Mouse (Mus musculus) kidney, adult 2 months (tissue): ENCODE measurements around the gene Eif3i. TPM values are rescaled to one million over a fixed set of nuclear protein-coding genes. Genes with fewer than 3 reads are reported as not detected.

Experiments
- DNase-seq: peaks from one replicate; pipeline ENCODE4 v3.0.0; 2021
- H3K27ac ChIP-seq: fragments of 200-500 bp; 2 replicates; pipeline ENCODE4 v1.5.1; 2012; ENCODE audit warnings: low read depth, low read length, control low read depth, inconsistent platforms; ENCODE audit not compliant: insufficient read depth
- H3K27me3 ChIP-seq: fragments of 200-500 bp; replicated peaks from 2 replicates; pipeline ENCODE4 v1.6.1; 2012; ENCODE audit warnings: mild to moderate bottlenecking, moderate library complexity, low read length, inconsistent platforms; ENCODE audit not compliant: control insufficient read depth, insufficient read depth
- H3K36me3 ChIP-seq: fragments of 200-500 bp; 2 replicates; pipeline ENCODE4 v1.6.1; 2012; ENCODE audit warnings: mild to moderate bottlenecking, moderate library complexity, low read length, inconsistent platforms; ENCODE audit not compliant: control insufficient read depth, insufficient read depth
- H3K4me1 ChIP-seq: fragments of 200-500 bp; 2 replicates; pipeline ENCODE4 v1.6.1; 2011; ENCODE audit warnings: low read length; ENCODE audit not compliant: control insufficient read depth, insufficient read depth
- H3K4me3 ChIP-seq: fragments of 200-500 bp; 2 replicates; pipeline ENCODE4 v1.5.1; 2011; ENCODE audit warnings: mild to moderate bottlenecking, low read depth, low read length, control low read depth; ENCODE audit not compliant: insufficient read depth
- CTCF ChIP-seq: fragments of 200-500 bp; conservative IDR thresholded peaks from 2 replicates; pipeline ENCODE4 v1.5.1; 2011; ENCODE audit warnings: low read depth, mild to moderate bottlenecking, control low read depth, low read length, moderate library complexity, mixed read lengths; ENCODE audit not compliant: insufficient read depth, insufficient read length
- POLR2A ChIP-seq: fragments of 200-500 bp; IDR thresholded peaks from one replicate; pipeline ENCODE4 v1.6.1; 2011; ENCODE audit warnings: low read depth, low read length, control low read depth
- WGBS: fragments of 180-500 bp; shearing (Covaris S2); methylation state at CpG from one replicate; pipeline ENCODE4 v1.1.7; 2018; 5-methylcytosine and 5-hydroxymethylcytosine counted together
- polyA plus RNA-seq: library from polyadenylated mRNA; depleted of rRNA; stranded (reverse); fragments of >200 nt; gene quantifications from 2 replicates; pipeline ENCODE4 v1.2.3, GENCODE M21; 2012

Gene Eif3i
- polyA plus RNA-seq, 1 experiment, result 311 TPM

GRCm38 (mm10) chr4:129573430-129573829 lies 27.0 kb downstream of the Eif3i start, which contains the start of gene Lck:
TSS of gene Lck (minus strand) at chr4:129573641.
- 80% methylated on average over 8 of the region's 8 CpGs for WGBS
- H3K4me1 ChIP-seq, result no peaks in the 10 kb centered on the region
- no peaks in the 10 kb centered on the region for H3K27me3 ChIP-seq
- H3K27ac ChIP-seq, result peak within 1 kb of the TSS; percentile 79
- no peaks in the 10 kb centered on the region for H3K36me3 ChIP-seq
- no peak within 1 kb of the TSS for H3K4me3 ChIP-seq
- TF ChIP-seq CTCF (no peak), POLR2A (no peak)
- no peak for DNase-seq

GRCm38 (mm10) chr4:129573093-129573370 lies 27.4 kb downstream of the Eif3i start:
- Histone ChIP-seq H3K4me3 (no peak overlapping the region), H3K36me3 (no peaks in the 10 kb centered on the region), H3K27me3 (no peaks in the 10 kb centered on the region), H3K27ac (peak overlapping the region; percentile 47), H3K4me1 (no peaks in the 10 kb centered on the region)
- no peak for DNase-seq
- no peak for TF ChIP-seq POLR2A
- WGBS, result 85% methylated on average over 4 of the region's 4 CpGs

- no peaks in the 10 kb centered on the region for H3K4me1 ChIP-seq
- WGBS, result 67% methylated on average over 13 of the region's 13 CpGs
- TF ChIP-seq CTCF, result no peak
- TF ChIP-seq POLR2A, result no peak
- DNase-seq, result peak; percentile 68
- peak overlapping the region; percentile 79 for H3K27ac ChIP-seq
- H3K36me3 ChIP-seq, result no peaks in the 10 kb centered on the region
- no peak overlapping the region for H3K4me3 ChIP-seq
- H3K27me3 ChIP-seq, result no peaks in the 10 kb centered on the region
Observed at GRCm38 (mm10) chr4:129572236-129573092, 28.0 kb downstream of the Eif3i start.

- H3K27ac ChIP-seq, result peak overlapping the region; percentile 79
- no peaks in the 10 kb centered on the region for H3K27me3 ChIP-seq
- no peaks in the 10 kb centered on the region for H3K36me3 ChIP-seq
- no peak for DNase-seq
- 85% methylated on average over 8 of the region's 8 CpGs for WGBS
- no peaks in the 10 kb centered on the region for H3K4me1 ChIP-seq
- H3K4me3 ChIP-seq, result no peak overlapping the region
- TF ChIP-seq CTCF (no peak), POLR2A (no peak)
Observed at GRCm38 (mm10) chr4:129571551-129572084, 28.8 kb downstream of the Eif3i start.

GRCm38 (mm10) chr4:129570028-129570427 lies 30.4 kb downstream of the Eif3i start:
- no peak for TF ChIP-seq CTCF
- TF ChIP-seq POLR2A, result no peak
- no peak for DNase-seq
- Histone ChIP-seq H3K4me1 (no peaks in the 10 kb centered on the region), H3K27ac (no peak overlapping the region), H3K36me3 (no peaks in the 10 kb centered on the region), H3K27me3 (no peaks in the 10 kb centered on the region), H3K4me3 (no peak overlapping the region)
- WGBS, result 88% methylated on average over 6 of the region's 6 CpGs

- Histone ChIP-seq H3K27me3 (no peaks in the 10 kb centered on the region), H3K4me1 (no peaks in the 10 kb centered on the region), H3K36me3 (no peaks in the 10 kb centered on the region), H3K27ac (no peak overlapping the region), H3K4me3 (no peak overlapping the region)
- WGBS, result 92% methylated on average over 7 of the region's 7 CpGs
- no peak for DNase-seq
- no peak for TF ChIP-seq POLR2A
- TF ChIP-seq CTCF, result no peak
Observed at GRCm38 (mm10) chr4:129568366-129568765, 32.1 kb downstream of the Eif3i start.

GRCm38 (mm10) chr4:129565139-129565538 lies 35.3 kb downstream of the Eif3i start:
- no peak for TF ChIP-seq CTCF
- TF ChIP-seq POLR2A, result no peak
- no peaks in the 10 kb centered on the region for H3K4me1 ChIP-seq

GRCm38 (mm10) chr4:129563718-129564117 lies 36.7 kb downstream of the Eif3i start:
- H3K4me1 ChIP-seq, result no peaks in the 10 kb centered on the region
- WGBS, result 52% methylated on average over 8 of the region's 8 CpGs
- H3K4me3 ChIP-seq, result no peak overlapping the region
- no peak overlapping the region for H3K27ac ChIP-seq
- H3K27me3 ChIP-seq, result no peaks in the 10 kb centered on the region
- no peaks in the 10 kb centered on the region for H3K36me3 ChIP-seq
- DNase-seq, result no peak
- TF ChIP-seq CTCF, result no peak
- TF ChIP-seq POLR2A, result no peak

More at GRCm38 (mm10) chr4:129565139-129565538, 35.3 kb downstream of the Eif3i start:
- no peaks in the 10 kb centered on the region for H3K27me3 ChIP-seq
- DNase-seq, result no peak
- H3K27ac ChIP-seq, result no peak overlapping the region
- 87% methylated on average over 6 of the region's 6 CpGs for WGBS
- no peaks in the 10 kb centered on the region for H3K36me3 ChIP-seq
- no peak overlapping the region for H3K4me3 ChIP-seq
